Mouse (Mus musculus) MEL (cell line): ENCODE results near the gene Prr19. TPM values are rescaled to one million over a fixed set of nuclear protein-coding genes. Genes with fewer than 3 reads are reported as not detected.

ENCODE experiments used
- DNase-seq: peaks from one replicate; pipeline ENCODE4 v3.0.0; 2011; ENCODE audit warnings: low read depth, low spot score
- H3K27ac ChIP-seq: 2 replicates; pipeline ENCODE4 v1.5.1; 2012; ENCODE audit warnings: low read depth, mild to moderate bottlenecking, control low read depth, low read length, moderate library complexity; ENCODE audit not compliant: control insufficient read depth
- H3K27me3 ChIP-seq, 2 experiments: fragments of 150-350 bp in 1 of 2; sonication (generic) in 1 of 2; 2 replicates each; pipeline ENCODE4 v1.6.1; 2012; ENCODE audit warnings: low read length in 2 of 2, mild to moderate bottlenecking in 2 of 2, improper control_type of control experiment in 1 of 2, moderate library complexity in 1 of 2; ENCODE audit not compliant: insufficient read depth in 2 of 2, control insufficient read depth in 1 of 2
- H3K36me3 ChIP-seq, 2 experiments: 2 replicates each; pipeline ENCODE4 v1.6.1; 2012 to 2014; ENCODE audit warnings: low read length in 2 of 2, improper control_type of control experiment in 1 of 2, inconsistent platforms in 1 of 2, mild to moderate bottlenecking in 1 of 2; ENCODE audit not compliant: insufficient read depth in 2 of 2, control insufficient read depth in 1 of 2
- H3K4me1 ChIP-seq, 2 experiments: fragments of 150-350 bp in 1 of 2; sonication (generic) in 1 of 2; 2 replicates each; pipeline ENCODE4 v1.6.1; 2012; ENCODE audit warnings: low read length in 2 of 2, improper control_type of control experiment in 1 of 2, mild to moderate bottlenecking in 1 of 2; ENCODE audit not compliant: insufficient read depth in 2 of 2, control insufficient read depth in 1 of 2
- H3K4me3 ChIP-seq, 2 experiments: fragments of 150-350 bp in 1 of 2; sonication (generic) in 1 of 2; 2 replicates each; pipeline ENCODE4 v1.5.1; 2012; ENCODE audit warnings: low read depth in 2 of 2, low read length in 2 of 2, mild to moderate bottlenecking in 2 of 2, moderate library complexity in 2 of 2, control low read depth in 1 of 2, improper control_type of control experiment in 1 of 2; ENCODE audit not compliant: control insufficient read depth in 1 of 2, insufficient read depth in 1 of 2
- H3K79me2 ChIP-seq: 2 replicates; pipeline ENCODE4 v1.6.1; 2012; ENCODE audit warnings: mild to moderate bottlenecking, low read length, moderate library complexity; ENCODE audit not compliant: control insufficient read depth, poor library complexity, insufficient read depth
- H3K9ac ChIP-seq: 2 replicates; pipeline ENCODE4 v1.6.1; 2012; ENCODE audit warnings: low read depth, mild to moderate bottlenecking, control low read depth, low read length, moderate library complexity; ENCODE audit not compliant: control insufficient read depth, poor library complexity, severe bottlenecking
- H3K9me3 ChIP-seq: fragments of 150-350 bp; sonication (generic); replicated peaks from 2 replicates; pipeline ENCODE4 v1.6.1; 2012; ENCODE audit warnings: mild to moderate bottlenecking, low read length, improper control_type of control experiment, moderate library complexity; ENCODE audit not compliant: insufficient read depth
- BHLHE40 ChIP-seq: IDR thresholded peaks from 2 replicates; pipeline ENCODE4 v1.6.1; 2012; ENCODE audit warnings: low read depth, mild to moderate bottlenecking, inconsistent platforms, low read length, improper control_type of control experiment, borderline replicate concordance
- CHD1 ChIP-seq: IDR thresholded peaks from 2 replicates; pipeline ENCODE4 v1.6.1; 2012; ENCODE audit warnings: low read depth, mild to moderate bottlenecking, inconsistent platforms, low read length, improper control_type of control experiment
- CHD2 ChIP-seq: IDR thresholded peaks from 2 replicates; pipeline ENCODE4 v1.6.1; 2011; ENCODE audit warnings: low read length, improper control_type of control experiment
- CTCF ChIP-seq, 3 experiments: IDR thresholded peaks in 2 of 3; conservative IDR thresholded peaks in 1 of 3; 2 replicates each; pipeline ENCODE4 v1.5.1; 2011 to 2012; ENCODE audit warnings: low read length in 3 of 3, low read depth in 2 of 3, mild to moderate bottlenecking in 2 of 3, improper control_type of control experiment in 1 of 3, inconsistent platforms in 1 of 3, mixed read lengths in 1 of 3, moderate library complexity in 1 of 3; ENCODE audit not compliant: control insufficient read depth in 1 of 3, insufficient read depth in 1 of 3, poor library complexity in 1 of 3, severe bottlenecking in 1 of 3
- E2F4 ChIP-seq: IDR thresholded peaks from 2 replicates; pipeline ENCODE4 v1.6.1; 2011; ENCODE audit warnings: low read depth, low read length, improper control_type of control experiment, borderline replicate concordance
- ELF1 ChIP-seq: IDR thresholded peaks from 2 replicates; pipeline ENCODE4 v1.6.1; 2014; ENCODE audit warnings: low read depth, mild to moderate bottlenecking, inconsistent platforms, low read length, improper control_type of control experiment, moderate library complexity
- EP300 ChIP-seq, 2 experiments: IDR thresholded peaks; 2 replicates each; pipeline ENCODE4 v1.6.1; 2011; ENCODE audit warnings: improper control_type of control experiment in 2 of 2, low read length in 2 of 2, low read depth in 1 of 2, mild to moderate bottlenecking in 1 of 2
- ETS1 ChIP-seq: IDR thresholded peaks from 2 replicates; pipeline ENCODE4 v1.6.1; 2012; ENCODE audit warnings: low read depth, mild to moderate bottlenecking, inconsistent platforms, low read length, improper control_type of control experiment, moderate library complexity
- GABPA ChIP-seq: IDR thresholded peaks from 2 replicates; pipeline ENCODE4 v1.6.1; 2012; ENCODE audit warnings: low read depth, mild to moderate bottlenecking, inconsistent platforms, low read length, improper control_type of control experiment, moderate library complexity
- GATA1 ChIP-seq: IDR thresholded peaks from 2 replicates; pipeline ENCODE4 v1.6.1; 2011; ENCODE audit warnings: low read depth, low read length, improper control_type of control experiment
- JUND ChIP-seq: IDR thresholded peaks from 2 replicates; pipeline ENCODE4 v1.6.1; 2011; ENCODE audit warnings: low read depth, mild to moderate bottlenecking, improper control_type of control experiment, low read length
- KAT2A ChIP-seq: conservative IDR thresholded peaks from 2 replicates; pipeline ENCODE4 v1.6.1; 2012; ENCODE audit warnings: low read depth, low read length, improper control_type of control experiment, inconsistent platforms
- MXI1 ChIP-seq: IDR thresholded peaks from 2 replicates; pipeline ENCODE4 v1.6.1; 2011; ENCODE audit warnings: mild to moderate bottlenecking, low read depth, low read length, improper control_type of control experiment
- MYB ChIP-seq: IDR thresholded peaks from 2 replicates; pipeline ENCODE4 v1.6.1; 2011; ENCODE audit warnings: mild to moderate bottlenecking, low read depth, low read length, improper control_type of control experiment
- MYC ChIP-seq: IDR thresholded peaks from 2 replicates; pipeline ENCODE4 v1.6.1; 2011; ENCODE audit warnings: low read depth, mild to moderate bottlenecking, low read length, improper control_type of control experiment, moderate library complexity
- NELFE ChIP-seq: IDR thresholded peaks from 2 replicates; pipeline ENCODE4 v1.6.1; 2011; ENCODE audit warnings: low read depth, low read length, improper control_type of control experiment
- NRF1 ChIP-seq: IDR thresholded peaks from 2 replicates; pipeline ENCODE4 v1.6.1; 2014; ENCODE audit warnings: low read depth, mild to moderate bottlenecking, inconsistent platforms, low read length, improper control_type of control experiment, moderate library complexity; ENCODE audit not compliant: poor library complexity, insufficient read depth, severe bottlenecking
- POLR2AphosphoS2 ChIP-seq: IDR thresholded peaks from 2 replicates; pipeline ENCODE4 v1.6.1; 2011; ENCODE audit warnings: low read length, improper control_type of control experiment
- RCOR1 ChIP-seq: IDR thresholded peaks from 2 replicates; pipeline ENCODE4 v1.6.1; 2012; ENCODE audit warnings: low read depth, mild to moderate bottlenecking, inconsistent platforms, low read length, improper control_type of control experiment
- SIN3A ChIP-seq: IDR thresholded peaks from 2 replicates; pipeline ENCODE4 v1.6.1; 2012; ENCODE audit warnings: low read length, improper control_type of control experiment, inconsistent platforms
- SMC3 ChIP-seq: IDR thresholded peaks from 2 replicates; pipeline ENCODE4 v1.6.1; 2011; ENCODE audit warnings: low read depth, low read length, improper control_type of control experiment
- TAL1 ChIP-seq: IDR thresholded peaks from 2 replicates; pipeline ENCODE4 v1.6.1; 2012; ENCODE audit warnings: mild to moderate bottlenecking, inconsistent platforms, low read length, moderate library complexity, mixed read lengths
- TBP ChIP-seq: IDR thresholded peaks from 2 replicates; pipeline ENCODE4 v1.8.0; 2011; ENCODE audit warnings: low read depth, low read length, improper control_type of control experiment
- TCF12 ChIP-seq: IDR thresholded peaks from 2 replicates; pipeline ENCODE4 v1.6.1; 2014; ENCODE audit warnings: low read depth, mild to moderate bottlenecking, inconsistent platforms, low read length, improper control_type of control experiment, moderate library complexity
- UBTF ChIP-seq: IDR thresholded peaks from 2 replicates; pipeline ENCODE4 v1.6.1; 2012; ENCODE audit warnings: low read depth, mild to moderate bottlenecking, inconsistent platforms, low read length, improper control_type of control experiment, moderate library complexity, borderline replicate concordance; ENCODE audit not compliant: insufficient read depth
- ZC3H11A ChIP-seq: IDR thresholded peaks from 2 replicates; pipeline ENCODE4 v1.6.1; 2012; ENCODE audit warnings: low read depth, mild to moderate bottlenecking, inconsistent platforms, low read length, improper control_type of control experiment
- ZNF384 ChIP-seq: IDR thresholded peaks from 2 replicates; pipeline ENCODE4 v1.6.1; 2012; ENCODE audit warnings: low read depth, mild to moderate bottlenecking, inconsistent platforms, low read length, improper control_type of control experiment
- polyA plus RNA-seq, 2 experiments: library from polyadenylated mRNA; stranded (reverse) in 1 of 2; unstranded in 1 of 2; fragments of >175 nt in 1 of 2; fragments of >200 nt in 1 of 2; gene quantifications; 2 replicates each; pipeline versions ENCODE4 v1.2.1 to v1.2.4; 2012; ENCODE audit warnings: low replicate concordance in 2 of 2, low read depth in 1 of 2; ENCODE audit not compliant: insufficient read length in 2 of 2, insufficient read depth in 1 of 2, missing spikeins in 1 of 2
- total RNA-seq: library from RNA; depleted of rRNA; stranded (reverse); fragments of 300-350 nt; gene quantifications from 2 replicates; pipeline ENCODE4 v1.2.3, GENCODE M21; 2012

Gene Prr19
- total and polyA plus RNA-seq, 3 experiments: 0.11 TPM; not detected in 2

GRCm38 (mm10) chr7:25270652-25271633 lies 30.3 kb upstream of the Prr19 start:
- H3K36me3 ChIP-seq: peaks cover 0 to 45% of the 10 kb centered on the region in 2 experiments; a peak in 2 of 4 replicates
- no peak overlapping the region for H3K27ac ChIP-seq
- peaks cover 34% of the 10 kb centered on the region for H3K79me2 ChIP-seq
- no peaks in the 10 kb centered on the region for H3K27me3 ChIP-seq
- no peak for DNase-seq
- no peak overlapping the region for H3K4me3 ChIP-seq
- TF ChIP-seq SIN3A: no peak
- no peak for TF ChIP-seq ETS1
- no peak for TF ChIP-seq E2F4
- TF ChIP-seq EP300 (IDR thresholded peaks at IDR 0.05; ENCODE audit: low read depth in 1 of 2, low read length in 2 of 2): no peak
- TF ChIP-seq CHD2: no peak
- TF ChIP-seq UBTF: no peak
- no peak for TF ChIP-seq CTCF (IDR thresholded peaks at IDR 0.05 in 2 of 3, conservative IDR thresholded peaks at IDR 0.05 in 1 of 3; ENCODE audit: control insufficient read depth in 1 of 3, insufficient read depth in 1 of 3, low read depth in 2 of 3, low read length in 3 of 3, poor library complexity in 1 of 3, severe bottlenecking in 1 of 3)
- TF ChIP-seq MYC: no peak
- TF ChIP-seq ZNF384: no peak
- no peak for TF ChIP-seq MYB
- no peak for TF ChIP-seq MXI1
- TF ChIP-seq ZC3H11A: no peak
- TF ChIP-seq RCOR1: no peak
- TF ChIP-seq ELF1: no peak
- no peak for TF ChIP-seq TAL1
- no peak for TF ChIP-seq JUND
- TF ChIP-seq KAT2A: no peak
- no peak for TF ChIP-seq SMC3
- TF ChIP-seq, all 39 proteins: peak for 0
- Histone ChIP-seq H3K9me3 (no peaks in the 10 kb centered on the region), H3K9ac (no peak overlapping the region), H3K4me1 (peaks cover 20 to 59% of the 10 kb centered on the region in 2 experiments)

GRCm38 (mm10) chr7:25271651-25272444 lies 29.4 kb upstream of the Prr19 start:
- peaks cover 37% of the 10 kb centered on the region for H3K79me2 ChIP-seq
- no peaks in the 10 kb centered on the region for H3K9me3 ChIP-seq
- no peak overlapping the region for H3K9ac ChIP-seq
- H3K4me1 ChIP-seq: peaks cover 18 to 57% of the 10 kb centered on the region in 2 experiments
- H3K36me3 ChIP-seq: peaks cover 0 to 46% of the 10 kb centered on the region in 2 experiments; a peak in 2 of 4 replicates
- no peak for DNase-seq
- H3K27ac ChIP-seq: no peak overlapping the region
- no peak overlapping the region for H3K4me3 ChIP-seq
- H3K27me3 ChIP-seq: no peaks in the 10 kb centered on the region
- TF ChIP-seq NRF1 (no peak), TAL1 (no peak), KAT2A (no peak), GABPA (no peak), TCF12 (no peak), CTCF (IDR thresholded peaks at IDR 0.05 in 2 of 3, conservative IDR thresholded peaks at IDR 0.05 in 1 of 3; ENCODE audit: control insufficient read depth in 1 of 3, insufficient read depth in 1 of 3, low read depth in 2 of 3, low read length in 3 of 3, poor library complexity in 1 of 3, severe bottlenecking in 1 of 3) (no peak), POLR2AphosphoS2 (no peak), ZNF384 (no peak), CHD1 (no peak), MYB (no peak), GATA1 (no peak), SIN3A (no peak), TBP (no peak), SMC3 (no peak), ELF1 (no peak), NELFE (no peak), BHLHE40 (no peak), JUND (no peak)
